Mouse (Mus musculus) effector memory CD4-positive, alpha-beta T cell, adult 5 months (primary cell): ENCODE data around the gene Smarcal1. TPM values are rescaled to one million over a fixed set of nuclear protein-coding genes. Genes with fewer than 3 reads are reported as not detected.

Experiments
- polyA plus RNA-seq: library from polyadenylated mRNA; unstranded; fragments of 100-300 nt; shearing (Covaris generic); gene quantifications from one replicate; pipeline ENCODE4 v1.2.1, GENCODE M21; 2017

The Smarcal1 gene
- 16.0 TPM for polyA plus RNA-seq

GRCm38 (mm10) chr1:72582947-72583731 is at the start of gene Smarcal1:
Gene Smarcal1 (plus strand): TSS chr1:72583251.

GRCm38 (mm10) chr1:72536611-72537351 is 46.3 kb upstream of the Smarcal1 start, which contains the start of gene March4:
Gene March4 (minus strand): TSS chr1:72536930.

Other genes with a start within 250 kb of the Smarcal1 start
- not detected for gene March4, start 46.3 kb upstream of the Smarcal1 start, polyA plus RNA-seq
- not detected for gene Ankar, start 117.3 kb downstream of the Smarcal1 start, polyA plus RNA-seq
- gene Rpl37a, start 128.0 kb downstream of the Smarcal1 start, polyA plus RNA-seq, result 2,805 TPM
- not detected for gene Igfbp2, start 241.3 kb downstream of the Smarcal1 start, polyA plus RNA-seq